Mouse (Mus musculus) Patski (cell line): ENCODE data around the gene Gm49394. TPM values are rescaled to one million over a fixed set of nuclear protein-coding genes. Genes with fewer than 3 reads are reported as not detected.

Experiments
- ATAC-seq: fragments of 100-300 bp; one replicate; pipeline ENCODE4 v1.8.0; 2021
- CTCF ChIA-PET: fragments of 350-600 bp; sonication (Branson Sonifier 250); formaldehyde crosslinking; loops from one replicate; lab custom pipeline; 2022; ENCODE audit warnings: inconsistent platforms; lab: Charles Lee
- POLR2A ChIA-PET: fragments of 350-600 bp; sonication (Branson Sonifier 250); formaldehyde crosslinking; loops from one replicate; lab custom pipeline; 2022; ENCODE audit warnings: antibody characterized with exemption, inconsistent platforms; lab: Charles Lee
- DNase-seq: peaks from one replicate; pipeline ENCODE4 v3.0.0-alpha.2; 2011; ENCODE audit warnings: low read depth, low spot score
- H3K27me3 ChIP-seq: fragments of 371-371 bp; one replicate; pipeline ENCODE4 v1.5.1; 2021
- CTCF ChIP-seq: fragments of 100-300 bp; IDR thresholded peaks from one replicate; pipeline ENCODE4 v1.5.1; 2021
- in situ Hi-C: fragments of 300-500 bp; cut with MboI; formaldehyde crosslinking; loops from 3 replicates; pipeline ENCODE4 v1.11.1; 2018; ENCODE audit warnings: low pct_unique_long_range_greater_than_20kb, mixed read lengths
- polyA plus RNA-seq: library from polyadenylated mRNA; unstranded; gene quantifications from one replicate; pipeline ENCODE4 v1.2.3, GENCODE M21; 2021

Gene Gm49394
- polyA plus RNA-seq, 1 experiment from 2014 or later: not detected

GRCm38 (mm10) chr7:142667521-142667920 is 2.2 kb downstream of the Gm49394 start:
- CTCF ChIA-PET: interaction anchor here (0.7 kb wide), 1 partner anchor 324 kb away, joined by 3 read pairs; no protein-coding TSS in a partner anchor

GRCm38 (mm10) chr7:142666659-142667058 is 3.1 kb downstream of the Gm49394 start, which contains the start of gene Igf2:
Gene Igf2, minus strand, starts transcription at chr7:142666816.
- in situ Hi-C loops: no loop called here
- no peak for ATAC-seq
- CTCF ChIA-PET: no interaction called here
- TF ChIP-seq CTCF: no peak
- peaks cover 18% of the 10 kb centered on the region for H3K27me3 ChIP-seq
- POLR2A ChIA-PET: no interaction called here
- no peak for DNase-seq

More at GRCm38 (mm10) chr7:142667521-142667920, 2.2 kb downstream of the Gm49394 start:
- peaks cover 12% of the 10 kb centered on the region for H3K27me3 ChIP-seq
- DNase-seq (no peak), ATAC-seq (no peak)
- no peak for TF ChIP-seq CTCF
- in situ Hi-C loops: no loop called here
- POLR2A ChIA-PET: no interaction called here

GRCm38 (mm10) chr7:142666109-142666508 is 3.6 kb downstream of the Gm49394 start:
- in situ Hi-C loops: no loop called here
- TF ChIP-seq CTCF: no peak
- no peak for ATAC-seq
- ChIA-PET POLR2A (no interaction called here), CTCF (no interaction called here)
- peaks cover 24% of the 10 kb centered on the region for H3K27me3 ChIP-seq
- no peak for DNase-seq

- peaks cover 31% of the 10 kb centered on the region for H3K27me3 ChIP-seq
- TF ChIP-seq CTCF: no peak
- in situ Hi-C loops: no loop called here
Measured at GRCm38 (mm10) chr7:142665364-142665763, 4.4 kb downstream of the Gm49394 start.

GRCm38 (mm10) chr7:142664465-142665029 is 5.2 kb downstream of the Gm49394 start:
- in situ Hi-C loops: no loop called here
- no peak for TF ChIP-seq CTCF
- ATAC-seq (no peak), DNase-seq (no peak)
- ChIA-PET POLR2A (no interaction called here), CTCF (no interaction called here)
- H3K27me3 ChIP-seq: peaks cover 36% of the 10 kb centered on the region

More at GRCm38 (mm10) chr7:142665364-142665763, 4.4 kb downstream of the Gm49394 start:
- CTCF ChIA-PET: no interaction called here
- ATAC-seq (no peak), DNase-seq (no peak)
- POLR2A ChIA-PET: no interaction called here

- DNase-seq (no peak), ATAC-seq (no peak)
- peaks cover 36% of the 10 kb centered on the region for H3K27me3 ChIP-seq
- in situ Hi-C loops: no loop called here
- CTCF ChIA-PET: no interaction called here
- TF ChIP-seq CTCF: no peak
- POLR2A ChIA-PET: no interaction called here
Measured at GRCm38 (mm10) chr7:142663931-142664421, 5.8 kb downstream of the Gm49394 start.

- POLR2A ChIA-PET: no interaction called here
- in situ Hi-C loops: no loop called here
- TF ChIP-seq CTCF: no peak
- no peak for ATAC-seq
- peaks cover 36% of the 10 kb centered on the region for H3K27me3 ChIP-seq
- no peak for DNase-seq
- CTCF ChIA-PET: no interaction called here
Measured at GRCm38 (mm10) chr7:142663151-142663550, 6.6 kb downstream of the Gm49394 start.

GRCm38 (mm10) chr7:142661811-142662210 is 7.9 kb downstream of the Gm49394 start:
- TF ChIP-seq CTCF: no peak
- DNase-seq (no peak), ATAC-seq (no peak)
- ChIA-PET POLR2A (no interaction called here), CTCF (no interaction called here)
- in situ Hi-C loops: no loop called here
- H3K27me3 ChIP-seq: peaks cover 40% of the 10 kb centered on the region

GRCm38 (mm10) chr7:142661046-142661445 is 8.7 kb downstream of the Gm49394 start:
- in situ Hi-C loops: no loop called here
- ATAC-seq (no peak), DNase-seq (no peak)
- TF ChIP-seq CTCF: no peak
- POLR2A ChIA-PET: no interaction called here
- CTCF ChIA-PET: no interaction called here
- peaks cover 42% of the 10 kb centered on the region for H3K27me3 ChIP-seq

- CTCF ChIA-PET: no interaction called here
- peaks cover 45% of the 10 kb centered on the region for H3K27me3 ChIP-seq
- no peak for DNase-seq
Measured at GRCm38 (mm10) chr7:142660651-142660945, 9.1 kb downstream of the Gm49394 start.

GRCm38 (mm10) chr7:142659767-142660650 is 9.7 kb downstream of the Gm49394 start:
- ATAC-seq: no peak
- DNase-seq: no peak
- ChIA-PET CTCF (no interaction called here), POLR2A (no interaction called here)
- in situ Hi-C loops: no loop called here
- H3K27me3 ChIP-seq: peaks cover 45% of the 10 kb centered on the region
- TF ChIP-seq CTCF: no peak

More at GRCm38 (mm10) chr7:142660651-142660945, 9.1 kb downstream of the Gm49394 start:
- POLR2A ChIA-PET: no interaction called here
- in situ Hi-C loops: no loop called here
- ATAC-seq: no peak
- TF ChIP-seq CTCF: no peak
